Mouse (Mus musculus) stomach, embryonic 15.5 days (tissue): ENCODE data around the gene Vmn2r8. TPM values are rescaled to one million over a fixed set of nuclear protein-coding genes. Genes with fewer than 3 reads are reported as not detected.
"Not testable (repeated sequence)": the region's sequence is repeated elsewhere in the genome, so short reads cannot be mapped to it uniquely, and the experiment has no call there.

Source experiments
- ATAC-seq: fragments of 200-750 bp; cut with Nextera tagmentation; 2 replicates; pipeline ENCODE4 v1.8.0; 2017; ENCODE audit warnings: low read depth, moderate number of reproducible peaks, moderate TSS enrichment; ENCODE audit not compliant: insufficient read depth, low FRiP score
- H3K27ac ChIP-seq: fragments of 300-500 bp; sonication (generic); 2 replicates; pipeline ENCODE4 v1.5.1; 2015; ENCODE audit warnings: mild to moderate bottlenecking, inconsistent platforms
- H3K27me3 ChIP-seq: fragments of 300-500 bp; sonication (generic); replicated peaks from 2 replicates; pipeline ENCODE4 v1.6.1; 2015; ENCODE audit warnings: inconsistent platforms
- H3K36me3 ChIP-seq: fragments of 300-500 bp; sonication (generic); 2 replicates; pipeline ENCODE4 v1.6.1; 2015; ENCODE audit warnings: inconsistent platforms
- H3K4me1 ChIP-seq: fragments of 300-500 bp; sonication (generic); 2 replicates; pipeline ENCODE4 v1.6.1; 2015; ENCODE audit warnings: inconsistent platforms
- H3K4me2 ChIP-seq: fragments of 300-500 bp; sonication (generic); 2 replicates; pipeline ENCODE4 v1.6.1; 2015; ENCODE audit warnings: mild to moderate bottlenecking, inconsistent platforms
- H3K4me3 ChIP-seq: fragments of 300-500 bp; sonication (generic); replicated peaks from 2 replicates; pipeline ENCODE4 v1.5.1; 2015; ENCODE audit warnings: inconsistent platforms
- H3K9ac ChIP-seq: fragments of 300-500 bp; sonication (generic); 2 replicates; pipeline ENCODE4 v1.6.1; 2015; ENCODE audit warnings: inconsistent platforms
- H3K9me3 ChIP-seq: fragments of 300-500 bp; sonication (generic); 2 replicates; pipeline ENCODE4 v1.6.1; 2016; ENCODE audit warnings: inconsistent platforms
- WGBS: fragments of 180-500 bp; shearing (Covaris S2); methylation state at CpG from one replicate; pipeline ENCODE4 v1.1.7; 2015; 5-methylcytosine and 5-hydroxymethylcytosine counted together
- polyA plus RNA-seq: library from polyadenylated mRNA; unstranded; fragments of >200 nt; fragmentation: Nextera tagmentation; extraction: Ambion mirVana; gene quantifications from 2 replicates; pipeline ENCODE4 v1.2.1, GENCODE M21; 2015

The Vmn2r8 gene
- 0.01 and 0.04 TPM in 2 replicates for polyA plus RNA-seq

- H3K36me3 ChIP-seq, H3K9me3 ChIP-seq, ATAC-seq, H3K9ac ChIP-seq, H3K4me1 ChIP-seq, H3K27me3 ChIP-seq, H3K4me3 ChIP-seq, H3K27ac ChIP-seq, H3K4me2 ChIP-seq: not testable (repeated sequence)
- 66% methylated on average over 2 of the region's 2 CpGs for WGBS
Measured at GRCm38 (mm10) chr5:108808750-108809149, at the start of gene Vmn2r8. Vmn2r8 (minus strand) TSS chr5:108808850.

DNA sequence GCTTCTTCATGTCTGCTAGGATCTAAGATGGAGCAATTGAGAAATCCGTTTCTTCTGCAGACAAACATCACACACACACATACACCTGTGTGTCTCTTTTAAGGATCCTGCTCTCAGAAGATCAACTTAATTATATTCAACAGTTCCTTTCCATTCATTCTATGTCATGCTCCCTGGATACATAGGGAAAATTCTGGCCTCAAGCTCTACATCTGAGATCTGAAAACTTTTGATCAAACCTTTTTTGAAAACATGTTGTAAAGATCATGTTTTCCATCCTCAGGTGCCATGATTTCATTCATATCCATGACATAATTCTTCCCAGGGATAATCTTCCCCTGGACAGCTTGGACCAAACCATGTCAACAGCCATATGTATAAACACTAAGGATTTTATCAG lies 43.9 kb upstream of the Vmn2r8 start, which contains the start of gene Vmn2r9:
TSS of gene Vmn2r9 (minus strand) at position 101 of the 400 bp plus-strand sequence.
- not testable (repeated sequence) for ATAC-seq, H3K4me3 ChIP-seq, H3K9ac ChIP-seq, H3K4me2 ChIP-seq, H3K4me1 ChIP-seq, H3K27me3 ChIP-seq, H3K9me3 ChIP-seq, H3K36me3 ChIP-seq, H3K27ac ChIP-seq
- 66% methylated on average over 1 of the region's 1 CpGs for WGBS

GRCm38 (mm10) chr5:108849466-108849865 lies 40.8 kb upstream of the Vmn2r8 start:
- H3K27ac ChIP-seq: no peak overlapping the region
- ATAC-seq: no peak
- 17% methylated on average over 1 of the region's 1 CpGs for WGBS
- H3K4me1 ChIP-seq: no peaks in the 10 kb centered on the region
- H3K36me3 ChIP-seq: no peaks in the 10 kb centered on the region
- no peak overlapping the region for H3K9ac ChIP-seq
- H3K4me3 ChIP-seq: no peak overlapping the region
- no peak overlapping the region for H3K4me2 ChIP-seq
- H3K27me3 ChIP-seq: no peaks in the 10 kb centered on the region
- H3K9me3 ChIP-seq: no peaks in the 10 kb centered on the region

DNA sequence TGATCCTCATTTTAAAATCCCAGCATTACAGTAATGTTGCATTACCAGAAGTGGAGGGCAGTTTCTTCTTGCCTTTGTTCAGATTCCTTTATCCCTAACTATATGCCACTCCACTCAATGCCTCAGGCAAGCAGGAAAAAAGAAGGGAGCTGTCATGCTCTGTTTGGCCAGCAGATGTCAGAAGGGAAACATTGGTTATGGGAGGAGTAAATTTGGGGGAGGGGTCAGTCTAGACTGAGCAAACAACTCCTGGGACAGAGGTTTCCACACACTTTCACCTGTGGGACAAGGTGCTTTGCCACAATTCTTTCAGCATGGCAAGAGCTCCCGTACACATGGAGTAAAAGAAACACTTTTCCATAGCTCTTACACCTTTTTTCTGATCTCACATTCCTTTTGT lies 27.5 kb upstream of the Vmn2r8 start:
- H3K27ac ChIP-seq: no peak overlapping the region
- no peak overlapping the region for H3K4me3 ChIP-seq
- H3K9me3 ChIP-seq: no peaks in the 10 kb centered on the region
- H3K4me2 ChIP-seq: no peak overlapping the region
- H3K36me3 ChIP-seq: no peaks in the 10 kb centered on the region
- H3K27me3 ChIP-seq: no peaks in the 10 kb centered on the region
- WGBS: 60% methylated on average over 1 of the region's 1 CpGs
- no peaks in the 10 kb centered on the region for H3K4me1 ChIP-seq
- no peak overlapping the region for H3K9ac ChIP-seq
- ATAC-seq: peak; percentile 58; the same call in 1 of the 2 replicates

GRCm38 (mm10) chr5:108823276-108823675 lies 14.6 kb upstream of the Vmn2r8 start:
- H3K9ac ChIP-seq: no peak overlapping the region
- WGBS: 79% methylated on average over 2 of the region's 2 CpGs
- H3K4me3 ChIP-seq: no peak overlapping the region
- H3K9me3 ChIP-seq: no peaks in the 10 kb centered on the region
- no peak for ATAC-seq
- no peaks in the 10 kb centered on the region for H3K36me3 ChIP-seq
- H3K4me2 ChIP-seq: no peak overlapping the region
- H3K4me1 ChIP-seq: no peaks in the 10 kb centered on the region
- H3K27ac ChIP-seq: no peak overlapping the region
- no peaks in the 10 kb centered on the region for H3K27me3 ChIP-seq

DNA sequence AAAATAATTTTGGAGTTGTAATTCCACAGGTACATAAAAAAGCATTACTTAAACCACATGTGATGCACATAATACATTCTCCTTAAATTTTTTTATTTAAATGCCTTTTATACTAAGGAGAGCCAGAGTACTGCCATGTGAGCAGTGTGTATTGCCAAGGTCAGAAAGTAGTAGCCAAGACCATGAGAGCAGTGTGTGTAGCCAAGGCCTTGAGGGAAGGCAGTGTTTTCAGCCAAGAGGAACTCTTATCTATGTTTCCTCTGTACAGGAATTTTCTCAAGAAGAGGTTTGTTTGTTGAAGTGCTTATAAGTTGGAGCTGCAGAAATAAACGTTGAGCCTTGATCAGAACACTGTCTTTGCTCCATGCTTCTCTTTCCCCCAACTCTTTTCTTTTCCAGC lies 5.0 kb downstream of the Vmn2r8 start:
- no peak overlapping the region for H3K27ac ChIP-seq
- no peak overlapping the region for H3K9ac ChIP-seq
- H3K4me2 ChIP-seq: no peak overlapping the region
- no peak overlapping the region for H3K4me3 ChIP-seq
- H3K27me3 ChIP-seq: no peaks in the 10 kb centered on the region
- no peaks in the 10 kb centered on the region for H3K36me3 ChIP-seq
- ATAC-seq: no peak
- no peaks in the 10 kb centered on the region for H3K9me3 ChIP-seq
- H3K4me1 ChIP-seq: no peaks in the 10 kb centered on the region
- 21% methylated on average over 1 of the region's 1 CpGs for WGBS

DNA sequence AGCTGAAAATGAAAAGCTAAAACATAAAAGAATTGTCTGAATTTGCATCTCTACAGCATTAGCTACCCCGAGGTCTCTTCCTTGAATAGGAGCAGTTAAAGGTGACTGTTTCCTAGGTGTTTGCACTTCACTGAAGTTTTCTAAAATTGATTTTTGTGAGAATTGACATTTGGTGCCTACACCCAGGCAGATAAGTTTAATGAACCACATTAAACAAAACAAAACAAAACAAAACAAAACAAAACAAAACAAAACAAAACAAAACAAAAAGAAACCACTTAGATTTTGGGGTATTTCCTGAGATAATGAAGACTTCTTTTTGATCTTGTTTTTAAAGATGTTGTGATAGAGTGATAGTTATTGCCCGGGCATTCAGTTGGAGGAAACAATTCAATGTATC lies 13.4 kb downstream of the Vmn2r8 start, which contains the start of gene Tmed11:
TSS of gene Tmed11 (minus strand) at position 101 of the 400 bp plus-strand sequence.
- not testable (repeated sequence) for ATAC-seq, H3K9ac ChIP-seq, H3K27ac ChIP-seq, H3K27me3 ChIP-seq, H3K9me3 ChIP-seq, H3K36me3 ChIP-seq, H3K4me2 ChIP-seq, H3K4me3 ChIP-seq, H3K4me1 ChIP-seq
- 73% methylated on average over 2 of the region's 2 CpGs for WGBS

GRCm38 (mm10) chr5:108790385-108790784 lies 18.3 kb downstream of the Vmn2r8 start:
- 32% methylated on average over 1 of the region's 1 CpGs for WGBS
- not testable (repeated sequence) for H3K27me3 ChIP-seq, H3K36me3 ChIP-seq, ATAC-seq, H3K9me3 ChIP-seq, H3K4me3 ChIP-seq, H3K4me1 ChIP-seq, H3K27ac ChIP-seq, H3K9ac ChIP-seq, H3K4me2 ChIP-seq

DNA sequence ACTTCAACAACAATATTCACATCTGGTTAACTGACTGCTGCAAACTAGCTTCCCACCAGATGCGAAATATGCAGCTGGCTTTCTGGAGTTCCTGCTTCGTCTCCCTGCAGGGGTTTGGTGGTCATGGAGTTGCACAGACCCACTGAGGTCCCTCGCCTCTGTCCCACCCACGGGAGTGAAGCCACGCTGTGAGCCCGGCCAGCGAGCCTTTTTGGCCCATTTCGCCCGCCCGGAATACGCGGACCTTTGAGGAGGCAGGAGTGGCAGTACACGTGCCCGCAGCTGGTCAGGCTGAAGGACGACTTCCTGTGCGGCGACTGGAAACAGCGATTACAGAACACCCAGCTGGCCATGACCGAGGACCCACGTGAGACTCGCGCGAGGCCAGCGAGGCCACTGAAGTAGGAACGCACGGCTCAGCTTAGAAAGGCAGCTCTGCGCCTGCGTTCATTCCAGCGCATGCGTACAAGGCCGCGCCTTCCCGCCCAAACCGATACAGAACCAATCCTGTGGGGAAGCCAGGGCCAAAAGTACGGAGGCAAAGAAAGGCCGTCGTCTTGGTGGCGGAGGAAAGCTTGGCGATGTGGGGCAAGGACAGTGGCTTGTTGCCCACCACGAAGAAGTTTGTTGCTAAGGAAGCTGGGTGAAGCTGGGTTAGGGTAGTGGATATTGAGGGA lies 33.9 kb downstream of the Vmn2r8 start, which contains the start of gene Rnf212:
TSS of gene Rnf212 (minus strand) at position 353 of the 677 bp plus-strand sequence.
- 77% methylated on average over 40 of the region's 40 CpGs for WGBS
- Histone ChIP-seq H3K4me2 (no peak within 1 kb of the TSS), H3K27ac (no peak within 1 kb of the TSS), H3K36me3 (no peaks in the 10 kb centered on the region), H3K4me1 (no peaks in the 10 kb centered on the region), H3K27me3 (no peaks in the 10 kb centered on the region), H3K4me3 (no peak within 1 kb of the TSS), H3K9me3 (no peaks in the 10 kb centered on the region), H3K9ac (no peak within 1 kb of the TSS)
- ATAC-seq: no peak

GRCm38 (mm10) chr5:108760002-108760401 lies 48.6 kb downstream of the Vmn2r8 start:
- 77% methylated on average over 2 of the region's 2 CpGs for WGBS
- ATAC-seq: no peak
- H3K9me3 ChIP-seq: no peaks in the 10 kb centered on the region

GRCm38 (mm10) chr5:108758396-108758795 lies 50.3 kb downstream of the Vmn2r8 start:
- H3K9me3 ChIP-seq: no peaks in the 10 kb centered on the region
- ATAC-seq: no peak

More at GRCm38 (mm10) chr5:108760002-108760401, 48.6 kb downstream of the Vmn2r8 start:
- H3K36me3 ChIP-seq: no peaks in the 10 kb centered on the region
- no peaks in the 10 kb centered on the region for H3K4me1 ChIP-seq
- H3K4me3 ChIP-seq: no peak overlapping the region
- no peaks in the 10 kb centered on the region for H3K27me3 ChIP-seq
- no peak overlapping the region for H3K4me2 ChIP-seq
- H3K27ac ChIP-seq: no peak overlapping the region
- H3K9ac ChIP-seq: no peak overlapping the region

DNA sequence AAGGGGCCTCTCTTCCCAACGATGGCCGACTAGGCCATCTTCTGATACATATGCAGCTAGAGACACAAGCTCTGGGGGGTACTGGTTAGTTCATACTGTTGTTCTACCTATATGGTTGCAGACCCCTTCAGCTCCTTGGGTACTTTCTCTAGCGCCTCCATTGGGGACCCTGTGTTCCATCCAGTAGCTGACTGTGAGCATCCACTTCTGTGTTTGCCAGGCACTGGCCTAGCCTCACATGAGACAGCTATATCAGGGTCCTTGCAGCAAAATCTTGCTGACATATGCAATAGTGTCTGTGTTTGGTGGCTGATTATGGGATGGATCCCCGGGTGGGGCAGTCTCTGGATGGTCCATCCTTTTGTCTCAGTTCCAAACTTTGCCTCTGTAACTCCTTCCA lies 57.4 kb downstream of the Vmn2r8 start:
- H3K4me1 ChIP-seq, H3K36me3 ChIP-seq, ATAC-seq, H3K9me3 ChIP-seq, H3K27me3 ChIP-seq, H3K4me3 ChIP-seq, H3K4me2 ChIP-seq, H3K27ac ChIP-seq, H3K9ac ChIP-seq: not testable (repeated sequence)
- WGBS: 83% methylated on average over 4 of the region's 4 CpGs

More at GRCm38 (mm10) chr5:108758396-108758795, 50.3 kb downstream of the Vmn2r8 start:
- WGBS: 51% methylated on average over 3 of the region's 3 CpGs
- H3K4me3 ChIP-seq: no peak overlapping the region
- no peak overlapping the region for H3K9ac ChIP-seq
- no peaks in the 10 kb centered on the region for H3K27me3 ChIP-seq
- H3K4me2 ChIP-seq: no peak overlapping the region
- no peaks in the 10 kb centered on the region for H3K36me3 ChIP-seq
- no peak overlapping the region for H3K27ac ChIP-seq
- H3K4me1 ChIP-seq: no peaks in the 10 kb centered on the region
